Mouse (Mus musculus) intestine, postnatal 0 days (tissue): ENCODE measurements at regions not wholly inside any gene's neighbourhood (a gene's known extent, or its start where the extent isn't known, plus 50 kb on each side); places are given as distances from the start of the nearest gene placed in this dataset.

Experiments
- ATAC-seq: fragments of 200-750 bp; cut with Nextera tagmentation; 2 replicates; pipeline ENCODE4 v1.8.0; 2017; ENCODE audit warnings: mild to moderate bottlenecking, moderate TSS enrichment, moderate library complexity
- H3K27ac ChIP-seq: fragments of 300-500 bp; sonication (generic); 2 replicates; pipeline ENCODE4 v1.5.1; 2014; ENCODE audit warnings: mild to moderate bottlenecking, low read depth, low read length, moderate library complexity
- H3K27me3 ChIP-seq: fragments of 300-500 bp; sonication (generic); replicated peaks from 2 replicates; pipeline ENCODE4 v1.6.1; 2014; ENCODE audit warnings: low read length, mixed read lengths; ENCODE audit not compliant: control insufficient read depth, insufficient read depth
- H3K36me3 ChIP-seq: fragments of 300-500 bp; sonication (generic); 2 replicates; pipeline ENCODE4 v1.6.1; 2014; ENCODE audit warnings: mild to moderate bottlenecking, moderate library complexity; ENCODE audit not compliant: control insufficient read depth, insufficient read depth
- H3K4me1 ChIP-seq: fragments of 300-500 bp; sonication (generic); replicated peaks from 2 replicates; pipeline ENCODE4 v1.6.1; 2014; ENCODE audit warnings: antibody characterized with exemption, low read length, mixed read lengths; ENCODE audit not compliant: control insufficient read depth, insufficient read depth
- H3K4me2 ChIP-seq: fragments of 300-500 bp; sonication (generic); replicated peaks from 2 replicates; pipeline ENCODE4 v1.6.1; 2014; ENCODE audit warnings: low read depth, mild to moderate bottlenecking, moderate library complexity
- H3K4me3 ChIP-seq: fragments of 300-500 bp; sonication (generic); 2 replicates; pipeline ENCODE4 v1.5.1; 2014; ENCODE audit warnings: low read depth, low read length
- H3K9ac ChIP-seq: fragments of 300-500 bp; sonication (generic); 2 replicates; pipeline ENCODE4 v1.6.1; 2014; ENCODE audit warnings: mild to moderate bottlenecking, low read depth, low read length
- H3K9me3 ChIP-seq: fragments of 300-500 bp; sonication (generic); 2 replicates; pipeline ENCODE4 v1.6.1; 2016; ENCODE audit warnings: mixed run types; ENCODE audit not compliant: control insufficient read depth
- CTCF ChIP-seq: sonication (generic); IDR thresholded peaks from 2 replicates; pipeline ENCODE4 v1.5.1; 2016; ENCODE audit warnings: low read depth, mild to moderate bottlenecking, control low read depth, antibody characterized with exemption, moderate library complexity
- WGBS: fragments of 180-500 bp; shearing (Covaris S2); extraction: QIAGEN DNeasy Blood & Tissue Kit; methylation state at CpG from one replicate; pipeline ENCODE4 v1.1.7; 2014; 5-methylcytosine and 5-hydroxymethylcytosine counted together

DNA sequence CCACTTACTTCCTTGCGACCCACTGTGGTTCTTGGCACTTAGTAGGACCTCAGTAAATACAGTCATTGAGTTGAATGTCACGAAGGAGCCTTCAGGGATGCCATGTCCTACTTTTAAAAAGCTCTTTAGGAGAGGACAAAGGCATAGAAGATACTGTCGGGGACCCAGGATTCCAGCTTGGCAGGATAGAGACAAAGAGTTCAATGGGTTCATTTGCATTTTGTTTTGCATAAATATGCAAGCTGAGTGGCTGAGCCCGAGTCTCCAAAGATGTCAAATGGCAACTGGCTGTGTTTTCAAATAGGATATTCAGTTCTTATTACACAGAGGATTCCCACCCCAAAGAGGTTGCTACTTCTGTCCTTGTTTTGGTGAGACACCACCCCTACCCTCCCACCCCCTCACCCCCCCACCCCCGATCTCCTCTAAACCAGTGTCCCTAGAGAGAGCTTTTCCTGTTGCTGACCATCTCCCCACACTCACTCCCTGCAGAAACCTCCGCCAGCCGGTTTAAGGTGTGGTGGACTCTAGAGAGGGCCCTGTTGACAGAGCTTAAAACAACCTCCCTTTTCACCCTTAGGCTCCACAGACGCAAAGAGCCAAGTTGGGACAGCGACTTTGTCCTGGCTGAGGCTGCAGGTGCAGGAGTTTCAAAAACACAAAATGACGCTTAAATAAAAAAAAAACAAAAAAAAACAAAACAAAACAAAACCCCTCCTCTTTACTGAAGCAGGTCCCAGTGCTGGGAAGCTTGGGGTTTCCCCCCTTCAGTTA, 57.9 kb downstream of the Sox9 start:
- Histone ChIP-seq H3K36me3 (no peaks in the 10 kb centered on the region), H3K4me3 (peak overlapping the region; percentile 4; the same call in 1 of the 2 replicates), H3K9me3 (no peaks in the 10 kb centered on the region), H3K27me3 (no peaks in the 10 kb centered on the region), H3K27ac (no peak overlapping the region), H3K4me2 (peak overlapping the region; percentile 50), H3K9ac (no peak overlapping the region), H3K4me1 (no peaks in the 10 kb centered on the region)
- no peak for ATAC-seq
- TF ChIP-seq CTCF, result no peak
- WGBS, result 26% methylated on average over 10 of the region's 10 CpGs

DNA sequence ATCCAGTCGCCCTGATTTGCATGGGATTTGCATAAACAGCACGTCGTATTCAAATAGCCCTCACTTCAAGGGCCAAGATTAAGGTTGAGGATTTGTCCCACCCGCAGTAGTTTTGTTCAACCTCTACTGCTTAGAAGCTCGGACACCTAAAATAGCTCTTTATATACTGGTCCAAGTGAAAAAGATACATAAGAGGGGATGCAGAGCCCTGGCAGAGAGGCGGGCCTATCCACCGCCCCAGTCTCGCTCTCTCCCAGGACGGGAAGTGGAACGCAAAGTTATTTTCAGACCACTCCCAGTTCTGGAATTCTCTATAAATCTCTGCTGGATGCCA, 58.4 kb downstream of the Sox9 start:
- peak overlapping the region; percentile 50 for H3K4me2 ChIP-seq
- no peak overlapping the region for H3K9ac ChIP-seq
- no peaks in the 10 kb centered on the region for H3K27me3 ChIP-seq
- ATAC-seq, result peak; percentile 61
- TF ChIP-seq CTCF, result no peak
- no peaks in the 10 kb centered on the region for H3K36me3 ChIP-seq
- no peaks in the 10 kb centered on the region for H3K4me1 ChIP-seq
- H3K4me3 ChIP-seq, result peak overlapping the region; percentile 4; the same call in 1 of the 2 replicates
- WGBS, result 12% methylated on average over 10 of the region's 10 CpGs
- no peaks in the 10 kb centered on the region for H3K9me3 ChIP-seq
- H3K27ac ChIP-seq, result no peak overlapping the region

DNA sequence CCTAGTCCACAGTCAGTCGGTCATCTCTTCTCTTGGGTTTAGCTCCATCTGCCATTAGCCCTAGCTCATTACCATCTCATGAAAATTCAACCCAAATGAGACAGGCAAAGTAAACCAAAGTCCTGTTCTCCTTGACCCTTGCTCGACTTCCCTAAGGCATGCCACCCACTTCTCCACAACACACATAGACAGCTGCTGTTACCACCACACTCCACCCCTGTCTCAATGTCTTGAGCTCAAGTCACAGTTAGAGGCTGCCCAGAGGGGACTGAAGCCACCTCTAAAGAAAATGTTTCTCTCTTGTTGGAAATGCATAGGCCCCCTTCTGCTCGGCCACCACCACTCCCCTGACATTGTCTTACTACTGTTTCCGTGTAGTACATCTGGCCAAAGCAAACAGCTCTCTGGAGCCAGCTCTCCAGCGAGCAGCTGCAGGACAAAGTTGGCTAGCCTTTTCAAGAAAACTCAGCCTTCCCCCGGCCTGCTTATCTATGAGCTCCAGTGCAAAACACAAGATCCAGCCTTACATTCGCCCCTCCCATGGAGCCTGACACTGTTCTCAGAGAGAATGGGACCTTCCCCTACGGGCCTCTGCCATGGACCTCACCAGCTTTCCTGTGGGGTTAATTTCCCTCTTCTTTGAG, 62.4 kb downstream of the Sox9 start:
- WGBS, result 67% methylated on average over 8 of the region's 8 CpGs

DNA sequence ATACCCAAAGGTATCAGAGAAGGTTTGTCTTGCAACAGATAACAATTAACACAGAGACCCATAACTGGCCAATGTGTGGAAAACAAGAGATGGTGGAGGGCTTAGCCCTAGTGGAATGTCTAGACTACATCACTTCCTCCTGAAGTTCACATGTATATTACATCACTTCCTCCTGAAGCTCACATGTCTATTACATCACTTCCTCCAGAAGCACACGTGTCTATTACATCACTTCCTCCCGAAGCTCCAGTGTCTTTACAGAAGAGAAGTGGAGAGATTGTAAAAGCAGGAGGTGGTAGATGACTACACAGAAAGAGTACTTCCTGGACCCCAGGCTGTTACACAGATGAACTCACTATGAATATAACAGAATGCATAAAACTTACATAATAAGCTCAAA, 65.1 kb downstream of the Sox9 start:
- no peak overlapping the region for H3K4me2 ChIP-seq
- no peak overlapping the region for H3K9ac ChIP-seq
- H3K9me3 ChIP-seq, result no peaks in the 10 kb centered on the region
- no peaks in the 10 kb centered on the region for H3K4me1 ChIP-seq
- no peaks in the 10 kb centered on the region for H3K36me3 ChIP-seq
- WGBS, result 91% methylated on average over 2 of the region's 2 CpGs
- no peak for TF ChIP-seq CTCF
- no peaks in the 10 kb centered on the region for H3K27me3 ChIP-seq
- H3K4me3 ChIP-seq, result no peak overlapping the region
- H3K27ac ChIP-seq, result no peak overlapping the region
- no peak for ATAC-seq

More for the DNA sequence above, 62.4 kb downstream of the Sox9 start:
- H3K9me3 ChIP-seq, result no peaks in the 10 kb centered on the region
- no peak for ATAC-seq
- H3K27me3 ChIP-seq, result no peaks in the 10 kb centered on the region
- H3K4me1 ChIP-seq, result no peaks in the 10 kb centered on the region
- no peaks in the 10 kb centered on the region for H3K36me3 ChIP-seq
- H3K27ac ChIP-seq, result no peak overlapping the region
- no peak for TF ChIP-seq CTCF
- H3K4me2 ChIP-seq, result no peak overlapping the region
- H3K4me3 ChIP-seq, result no peak overlapping the region
- no peak overlapping the region for H3K9ac ChIP-seq

DNA sequence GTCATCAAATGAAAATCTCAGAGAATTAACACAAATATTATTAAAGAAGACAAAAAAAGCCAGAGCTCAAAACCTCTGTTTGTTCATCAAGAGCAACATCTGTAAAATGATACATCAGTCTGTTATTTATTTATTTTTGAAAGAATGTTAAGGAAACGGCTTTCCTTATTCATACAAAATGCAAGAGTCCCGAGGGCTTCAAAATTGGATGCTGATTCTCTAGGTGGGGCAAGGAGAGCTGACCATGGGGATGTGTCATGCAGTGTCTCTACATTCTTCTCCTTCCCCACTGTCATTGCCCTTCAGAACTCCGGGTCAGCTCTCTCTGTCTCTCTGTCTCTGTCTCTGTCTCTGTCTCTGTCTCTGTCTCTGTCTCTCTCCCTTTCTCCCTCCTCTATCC, 65.8 kb downstream of the Sox9 start:
- H3K27me3 ChIP-seq, result no peaks in the 10 kb centered on the region
- H3K4me1 ChIP-seq, result no peaks in the 10 kb centered on the region
- no peak overlapping the region for H3K9ac ChIP-seq
- H3K27ac ChIP-seq, result no peak overlapping the region
- H3K36me3 ChIP-seq, result no peaks in the 10 kb centered on the region
- no peak for ATAC-seq
- 78% methylated on average over 3 of the region's 3 CpGs for WGBS
- no peak overlapping the region for H3K4me2 ChIP-seq
- H3K9me3 ChIP-seq, result no peaks in the 10 kb centered on the region
- no peak for TF ChIP-seq CTCF
- H3K4me3 ChIP-seq, result no peak overlapping the region

DNA sequence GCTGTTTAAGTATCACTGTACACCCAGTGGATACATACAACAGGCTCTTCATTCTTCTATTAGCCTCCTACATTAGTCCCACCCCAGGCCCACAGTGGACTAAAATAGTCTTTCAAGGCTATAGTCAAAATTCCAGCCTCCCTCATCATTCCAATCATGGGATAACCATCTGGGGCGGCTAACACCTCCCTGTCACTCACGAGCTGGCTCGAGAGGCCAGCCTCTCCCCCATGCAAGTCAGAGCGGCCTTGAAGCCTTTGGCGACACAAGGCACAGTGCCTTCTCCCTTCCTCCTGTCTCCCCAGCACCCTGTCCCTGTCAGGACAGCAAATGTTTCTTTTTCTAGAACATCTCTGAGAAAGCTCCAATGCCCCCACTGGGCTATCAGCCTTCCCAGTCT, 68.0 kb downstream of the Sox9 start:
- Histone ChIP-seq H3K27me3 (no peaks in the 10 kb centered on the region), H3K4me2 (no peak overlapping the region), H3K27ac (no peak overlapping the region), H3K4me1 (no peaks in the 10 kb centered on the region), H3K9ac (no peak overlapping the region), H3K36me3 (no peaks in the 10 kb centered on the region), H3K4me3 (no peak overlapping the region), H3K9me3 (no peaks in the 10 kb centered on the region)
- ATAC-seq, result no peak
- TF ChIP-seq CTCF, result no peak
- WGBS, result 80% methylated on average over 5 of the region's 5 CpGs
